Mouse (Mus musculus) forebrain, embryonic 13.5 days (tissue): ENCODE data around the gene Neb. TPM values are rescaled to one million over a fixed set of nuclear protein-coding genes. Genes with fewer than 3 reads are reported as not detected.

Source experiments
- ATAC-seq: fragments of 200-750 bp; cut with Nextera tagmentation; 2 replicates; pipeline ENCODE4 v1.8.0; 2017
- H3K27ac ChIP-seq: fragments of 300-500 bp; sonication (generic); 2 replicates; pipeline ENCODE4 v1.5.1; 2015; ENCODE audit warnings: inconsistent platforms, mild to moderate bottlenecking, moderate library complexity
- H3K27me3 ChIP-seq: fragments of 300-500 bp; sonication (generic); 2 replicates; pipeline ENCODE4 v1.6.1; 2015; ENCODE audit warnings: mild to moderate bottlenecking, inconsistent platforms
- H3K36me3 ChIP-seq: fragments of 300-500 bp; sonication (generic); 2 replicates; pipeline ENCODE4 v1.6.1; 2015; ENCODE audit warnings: mild to moderate bottlenecking, inconsistent platforms; ENCODE audit not compliant: poor library complexity, severe bottlenecking
- H3K4me1 ChIP-seq: fragments of 300-500 bp; sonication (generic); 2 replicates; pipeline ENCODE4 v1.6.1; 2015; ENCODE audit warnings: inconsistent platforms
- H3K4me2 ChIP-seq: fragments of 300-500 bp; sonication (generic); 2 replicates; pipeline ENCODE4 v1.6.1; 2015; ENCODE audit warnings: inconsistent platforms, mild to moderate bottlenecking, moderate library complexity
- H3K4me3 ChIP-seq: fragments of 300-500 bp; sonication (generic); 2 replicates; pipeline ENCODE4 v1.5.1; 2015; ENCODE audit warnings: mild to moderate bottlenecking, inconsistent platforms
- H3K9ac ChIP-seq: fragments of 300-500 bp; sonication (generic); 2 replicates; pipeline ENCODE4 v1.6.1; 2015; ENCODE audit warnings: mild to moderate bottlenecking, inconsistent platforms
- H3K9me3 ChIP-seq: fragments of 300-500 bp; sonication (generic); replicated peaks from 2 replicates; pipeline ENCODE4 v1.6.1; 2016; ENCODE audit warnings: inconsistent platforms
- WGBS: fragments of 180-500 bp; shearing (Covaris S2); methylation state at CpG from one replicate; pipeline ENCODE4 v1.1.7; 2015; 5-methylcytosine and 5-hydroxymethylcytosine counted together
- polyA plus RNA-seq: library from polyadenylated mRNA; unstranded; fragments of >200 nt; fragmentation: Nextera tagmentation; extraction: Ambion mirVana; gene quantifications from 2 replicates; pipeline ENCODE4 v1.2.1, GENCODE M21; 2015

Gene Neb
- 3.6 and 4.7 TPM in 2 replicates for polyA plus RNA-seq

- peak; percentile 67 for ATAC-seq
- H3K9me3 ChIP-seq = no peaks in the 10 kb centered on the region
- no peak within 1 kb of the TSS for H3K4me3 ChIP-seq
- no peaks in the 10 kb centered on the region for H3K27me3 ChIP-seq
- no peaks in the 10 kb centered on the region for H3K4me1 ChIP-seq
- whole genome bisulfite sequencing = 52% methylated on average over 7 of the region's 7 CpGs
- no peak within 1 kb of the TSS for H3K27ac ChIP-seq
- no peak within 1 kb of the TSS for H3K4me2 ChIP-seq
- no peak within 1 kb of the TSS for H3K9ac ChIP-seq
- H3K36me3 ChIP-seq = no peaks in the 10 kb centered on the region
Measured at GRCm38 (mm10) chr2:52378448-52378804, at the start of gene Neb. Gene Neb, minus strand, starts transcription at chr2:52378474.

DNA sequence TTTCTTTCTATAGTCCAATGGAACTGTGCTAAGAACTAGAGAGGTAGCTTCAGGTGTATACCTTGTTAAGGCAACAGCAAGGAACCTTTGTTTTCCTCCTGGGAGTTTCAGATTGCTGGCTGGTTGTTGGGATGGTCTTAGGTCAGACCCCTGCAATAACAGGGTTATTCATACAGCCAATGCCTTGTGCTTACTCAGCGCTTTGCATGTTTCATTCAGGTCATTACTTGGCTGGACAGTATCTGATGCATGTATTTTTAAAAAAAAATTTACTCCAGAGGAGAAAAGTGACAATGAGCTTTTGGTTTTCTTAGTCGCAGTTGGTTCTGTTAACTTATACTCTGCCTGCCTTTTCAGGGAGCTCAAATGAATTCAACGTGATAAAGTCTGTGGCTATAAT lies 49.1 kb upstream of the Neb start:
- no peak overlapping the region for H3K4me2 ChIP-seq
- 91% methylated on average over 3 of the region's 3 CpGs for WGBS
- no peaks in the 10 kb centered on the region for H3K9me3 ChIP-seq
- no peak overlapping the region for H3K9ac ChIP-seq
- no peak for ATAC-seq
- H3K27me3 ChIP-seq = no peaks in the 10 kb centered on the region
- H3K27ac ChIP-seq = no peak overlapping the region
- H3K36me3 ChIP-seq = no peaks in the 10 kb centered on the region
- H3K4me1 ChIP-seq = peaks cover 16% of the 10 kb centered on the region
- no peak overlapping the region for H3K4me3 ChIP-seq

GRCm38 (mm10) chr2:52426041-52426440 lies 47.8 kb upstream of the Neb start:
- no peak overlapping the region for H3K4me2 ChIP-seq
- no peak overlapping the region for H3K9ac ChIP-seq
- no peak overlapping the region for H3K27ac ChIP-seq
- H3K27me3 ChIP-seq = no peaks in the 10 kb centered on the region
- H3K4me1 ChIP-seq = peaks cover 30% of the 10 kb centered on the region
- no peak overlapping the region for H3K4me3 ChIP-seq
- no peaks in the 10 kb centered on the region for H3K9me3 ChIP-seq
- 88% methylated on average over 3 of the region's 3 CpGs for WGBS
- no peaks in the 10 kb centered on the region for H3K36me3 ChIP-seq
- ATAC-seq = no peak

GRCm38 (mm10) chr2:52425523-52425795 lies 47.2 kb upstream of the Neb start:
- Histone ChIP-seq H3K4me3 (peak overlapping the region; percentile 95), H3K9ac (peak overlapping the region; percentile 93), H3K4me2 (peak overlapping the region; percentile 68), H3K27me3 (no peaks in the 10 kb centered on the region), H3K9me3 (no peaks in the 10 kb centered on the region), H3K36me3 (no peaks in the 10 kb centered on the region), H3K27ac (no peak overlapping the region), H3K4me1 (peaks cover 34% of the 10 kb centered on the region)
- 22% methylated on average over 10 of the region's 10 CpGs for WGBS
- no peak for ATAC-seq

DNA sequence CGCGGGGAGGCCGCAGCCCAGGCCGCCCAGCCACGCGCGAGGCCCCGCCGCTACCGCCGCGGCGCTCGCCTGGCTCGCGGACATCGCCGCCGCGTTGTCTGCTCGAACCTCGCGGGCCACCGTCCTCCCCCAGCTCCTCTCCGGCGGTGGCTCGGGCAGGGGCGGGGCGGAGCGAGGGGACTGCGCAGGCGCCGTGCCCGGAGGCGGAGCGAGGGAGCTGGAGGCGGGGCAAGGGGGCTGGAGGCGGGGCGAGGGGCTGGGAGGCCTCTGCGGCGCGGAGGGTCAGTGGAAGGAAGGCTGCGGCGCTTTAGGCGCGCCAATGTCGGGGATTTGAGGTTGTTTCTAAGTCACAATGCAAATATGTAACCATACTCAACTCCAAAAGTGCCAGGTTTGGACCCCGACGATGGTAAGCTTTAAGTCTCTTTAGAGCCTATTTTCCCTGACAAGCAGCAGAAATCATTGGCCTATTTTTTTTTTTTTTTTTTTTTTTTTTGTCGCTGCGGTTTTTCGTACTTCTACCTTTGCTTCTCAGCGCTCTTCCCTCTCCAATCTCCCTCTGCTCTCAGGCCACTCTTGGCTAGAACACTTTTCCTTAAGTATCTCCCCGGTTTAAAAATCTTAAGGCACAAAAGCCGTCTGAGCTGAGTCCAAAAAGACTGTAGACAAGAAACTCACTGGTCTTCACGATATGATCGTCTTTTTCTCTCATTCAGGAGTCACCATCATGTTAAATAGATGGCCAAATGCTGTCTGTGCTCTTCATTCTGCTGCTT lies 46.7 kb upstream of the Neb start, which contains the start of gene Arl5a:
Arl5a (minus strand) TSS at position 155 of the 776 bp plus-strand sequence.
- H3K4me2 ChIP-seq = peak within 1 kb of the TSS; percentile 68
- no peaks in the 10 kb centered on the region for H3K36me3 ChIP-seq
- H3K9me3 ChIP-seq = no peaks in the 10 kb centered on the region
- no peaks in the 10 kb centered on the region for H3K27me3 ChIP-seq
- H3K27ac ChIP-seq = peak within 1 kb of the TSS; percentile 89
- 2% methylated on average over 39 of the region's 57 CpGs for WGBS
- H3K9ac ChIP-seq = peak within 1 kb of the TSS; percentile 93
- H3K4me3 ChIP-seq = peak within 1 kb of the TSS; percentile 95
- peaks cover 34% of the 10 kb centered on the region for H3K4me1 ChIP-seq
- peak; percentile 94 for ATAC-seq

- Histone ChIP-seq H3K4me3 (peak overlapping the region; percentile 95), H3K36me3 (no peaks in the 10 kb centered on the region), H3K4me2 (peak overlapping the region; percentile 68), H3K9me3 (no peaks in the 10 kb centered on the region; the same call in 1 of the 2 replicates), H3K4me1 (peaks cover 34% of the 10 kb centered on the region), H3K9ac (peak overlapping the region; percentile 93), H3K27ac (peak overlapping the region; percentile 89), H3K27me3 (no peaks in the 10 kb centered on the region)
- ATAC-seq = peak; percentile 41
- WGBS = 0% methylated on average over 35 of the region's 42 CpGs
Measured at GRCm38 (mm10) chr2:52424248-52424728, 46.0 kb upstream of the Neb start.

GRCm38 (mm10) chr2:52423611-52424247 lies 45.5 kb upstream of the Neb start:
- ATAC-seq = no peak
- H3K27ac ChIP-seq = no peak overlapping the region
- H3K4me3 ChIP-seq = peak overlapping the region; percentile 95
- H3K36me3 ChIP-seq = no peaks in the 10 kb centered on the region
- peak overlapping the region; percentile 93 for H3K9ac ChIP-seq
- no peaks in the 10 kb centered on the region; the same call in 1 of the 2 replicates for H3K9me3 ChIP-seq
- H3K4me1 ChIP-seq = peaks cover 34% of the 10 kb centered on the region
- 2% methylated on average over 16 of the region's 16 CpGs for WGBS
- peak overlapping the region; percentile 68 for H3K4me2 ChIP-seq
- no peaks in the 10 kb centered on the region for H3K27me3 ChIP-seq

DNA sequence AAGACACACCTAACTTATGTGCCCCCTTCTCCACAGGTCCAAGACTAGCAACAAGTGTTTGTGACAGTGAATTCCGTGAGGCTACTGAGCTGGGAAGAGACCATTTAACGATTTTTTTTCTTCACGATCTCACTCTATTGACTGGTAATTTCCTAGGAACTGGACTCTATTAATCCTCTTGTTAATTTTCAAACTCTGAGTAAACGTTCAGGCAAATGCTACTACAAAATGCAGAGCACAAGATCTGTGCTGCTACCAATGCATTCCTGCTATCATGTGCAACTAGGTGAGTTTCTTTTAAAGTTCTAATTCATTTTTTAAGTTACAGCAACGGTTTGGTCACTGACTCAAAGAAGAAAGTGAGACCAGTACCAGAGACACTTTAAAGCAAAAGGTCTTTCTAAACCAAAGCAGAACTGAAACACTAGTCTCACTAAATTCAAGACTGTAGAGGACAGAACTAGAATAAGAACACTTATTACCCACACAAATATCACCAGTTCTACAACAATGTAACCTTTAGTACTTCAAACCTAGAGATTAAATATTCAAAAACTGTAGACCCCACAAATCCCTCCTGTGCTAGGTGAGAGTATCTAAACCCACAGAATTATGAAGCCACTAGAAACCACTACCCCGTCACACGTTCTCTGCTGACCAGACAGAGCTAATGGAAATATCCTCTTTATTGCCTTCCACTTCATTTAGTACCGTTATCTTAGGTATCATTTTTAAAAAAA lies 44.8 kb upstream of the Neb start:
- H3K4me1 ChIP-seq = peaks cover 34% of the 10 kb centered on the region
- peak overlapping the region; percentile 93 for H3K9ac ChIP-seq
- H3K27ac ChIP-seq = no peak overlapping the region
- no peaks in the 10 kb centered on the region; the same call in 1 of the 2 replicates for H3K9me3 ChIP-seq
- ATAC-seq = no peak
- no peaks in the 10 kb centered on the region for H3K27me3 ChIP-seq
- H3K4me3 ChIP-seq = peak overlapping the region; percentile 95
- WGBS = 43% methylated on average over 8 of the region's 8 CpGs
- H3K4me2 ChIP-seq = peak overlapping the region; percentile 68
- H3K36me3 ChIP-seq = no peaks in the 10 kb centered on the region

GRCm38 (mm10) chr2:52421197-52421596 lies 42.9 kb upstream of the Neb start:
- Histone ChIP-seq H3K9ac (no peak overlapping the region), H3K4me2 (peak overlapping the region; percentile 8; the same call in 1 of the 2 replicates), H3K27me3 (no peaks in the 10 kb centered on the region), H3K9me3 (peaks cover 9% of the 10 kb centered on the region), H3K36me3 (peaks cover 10% of the 10 kb centered on the region), H3K27ac (no peak overlapping the region), H3K4me3 (no peak overlapping the region), H3K4me1 (peaks cover 34% of the 10 kb centered on the region)
- 58% methylated on average over 6 of the region's 6 CpGs for WGBS
- no peak for ATAC-seq

DNA sequence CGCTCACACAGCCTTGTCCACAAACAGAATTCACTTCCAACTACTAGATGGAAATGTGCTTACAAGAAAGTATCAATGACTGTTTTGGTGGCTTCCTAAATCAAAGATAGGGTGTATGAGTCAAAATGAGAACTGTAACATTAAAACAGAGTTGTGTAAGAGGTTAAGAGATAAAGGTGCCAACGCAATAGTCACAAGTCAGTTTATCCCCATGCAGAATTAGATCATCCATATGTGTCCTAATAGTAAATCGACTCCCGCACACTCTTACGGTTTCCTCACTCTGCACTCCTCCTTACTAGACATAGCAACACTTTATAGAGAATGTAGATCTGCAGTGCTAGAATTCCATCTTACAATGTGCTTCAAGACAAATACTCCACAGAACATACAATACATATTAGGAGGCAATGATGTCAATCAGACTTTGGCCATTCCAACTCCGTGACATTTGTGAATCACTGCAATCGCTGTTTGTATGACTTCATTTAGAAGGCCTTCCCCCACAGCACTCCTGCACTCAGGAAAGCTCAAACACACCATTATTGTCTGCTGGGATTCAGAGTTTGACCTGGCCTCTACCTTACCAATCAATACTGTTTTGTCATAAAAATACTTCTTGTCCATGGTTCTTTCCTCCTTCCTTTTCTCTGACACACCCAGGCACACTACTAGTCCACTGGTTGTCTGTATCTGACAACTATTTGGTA lies 41.9 kb upstream of the Neb start:
- peaks cover 21% of the 10 kb centered on the region for H3K36me3 ChIP-seq
- 96% methylated on average over 7 of the region's 7 CpGs for whole genome bisulfite sequencing
- no peak overlapping the region for H3K27ac ChIP-seq
- no peak overlapping the region for H3K9ac ChIP-seq
- no peak for ATAC-seq
- H3K4me1 ChIP-seq = peaks cover 29% of the 10 kb centered on the region
- H3K9me3 ChIP-seq = peaks cover 16% of the 10 kb centered on the region
- no peaks in the 10 kb centered on the region for H3K27me3 ChIP-seq
- no peak overlapping the region for H3K4me3 ChIP-seq
- H3K4me2 ChIP-seq = no peak overlapping the region

DNA sequence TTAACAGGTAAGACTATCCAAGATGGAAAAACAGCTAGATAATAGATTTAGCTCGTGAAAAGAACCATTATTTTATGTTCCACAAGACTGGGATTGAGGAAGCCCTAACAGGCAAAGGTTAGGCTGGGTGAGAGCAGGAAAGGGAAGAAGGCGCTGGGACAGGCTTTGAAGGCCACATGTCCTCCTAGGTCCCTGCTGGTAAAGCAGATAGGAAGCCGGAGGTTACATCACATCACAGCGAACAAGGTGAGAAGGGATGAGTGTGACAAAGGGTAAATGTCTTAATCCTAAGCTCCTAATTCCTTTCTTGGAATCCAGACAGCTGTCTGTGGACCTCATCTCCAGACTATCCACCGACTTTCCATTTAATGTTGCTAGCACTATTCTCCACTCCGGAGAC lies 41.0 kb upstream of the Neb start:
- no peak for ATAC-seq

More for the DNA sequence above, 41.0 kb upstream of the Neb start:
- Histone ChIP-seq H3K27me3 (no peaks in the 10 kb centered on the region), H3K9ac (no peak overlapping the region), H3K4me2 (no peak overlapping the region), H3K27ac (no peak overlapping the region), H3K4me1 (peaks cover 29% of the 10 kb centered on the region), H3K36me3 (peaks cover 29% of the 10 kb centered on the region), H3K4me3 (no peak overlapping the region), H3K9me3 (peaks cover 16% of the 10 kb centered on the region)
- WGBS = 92% methylated on average over 6 of the region's 6 CpGs
